Mouse (Mus musculus) olfactory bulb, adult 2 months (tissue): ENCODE results near the gene Scaf11. TPM values are rescaled to one million over a fixed set of nuclear protein-coding genes. Genes with fewer than 3 reads are reported as not detected.

ENCODE experiments used
- H3K27ac ChIP-seq: fragments of 200-500 bp; 2 replicates; pipeline ENCODE4 v1.5.1; 2012; ENCODE audit warnings: low read depth, low read length; ENCODE audit not compliant: insufficient read depth
- H3K4me1 ChIP-seq: fragments of 200-500 bp; 2 replicates; pipeline ENCODE4 v1.6.1; 2012; ENCODE audit warnings: low read length; ENCODE audit not compliant: control insufficient read depth, insufficient read depth
- H3K4me3 ChIP-seq: fragments of 200-500 bp; 2 replicates; pipeline ENCODE4 v1.5.1; 2012; ENCODE audit warnings: mild to moderate bottlenecking, low read depth, low read length, moderate library complexity; ENCODE audit not compliant: insufficient read depth
- CTCF ChIP-seq: fragments of 200-500 bp; IDR thresholded peaks from 2 replicates; pipeline ENCODE4 v1.5.1; 2012; ENCODE audit warnings: low read depth, mild to moderate bottlenecking, low read length, moderate library complexity; ENCODE audit not compliant: insufficient read depth
- POLR2A ChIP-seq: fragments of 200-500 bp; IDR thresholded peaks from 2 replicates; pipeline ENCODE4 v1.6.1; 2012; ENCODE audit warnings: mild to moderate bottlenecking, low read depth, low read length, moderate library complexity; ENCODE audit not compliant: insufficient read depth
- WGBS: fragments of 180-500 bp; shearing (Covaris S2); methylation state at CpG from one replicate; pipeline ENCODE4 v1.1.7; 2018; 5-methylcytosine and 5-hydroxymethylcytosine counted together
- polyA plus RNA-seq: library from polyadenylated mRNA; stranded (reverse); fragments of >200 nt; gene quantifications from 2 replicates; pipeline ENCODE4 v1.2.4, GENCODE M21; 2012; ENCODE audit warnings: low replicate concordance; ENCODE audit not compliant: missing spikeins, insufficient read depth, insufficient read length

Scaf11 gene
- polyA plus RNA-seq, 1 experiment, result not detected

- Histone ChIP-seq H3K27ac (no peak overlapping the region), H3K4me1 (peaks cover 7% of the 10 kb centered on the region), H3K4me3 (no peak overlapping the region)
- WGBS, result 94% methylated on average over 3 of the region's 3 CpGs
- TF ChIP-seq POLR2A (no peak), CTCF (no peak)
Measured at GRCm38 (mm10) chr15:96392878-96393277, 67.8 kb downstream of the Scaf11 start.

GRCm38 (mm10) chr15:96388565-96388964 is 72.1 kb downstream of the Scaf11 start:
- no peak overlapping the region for H3K27ac ChIP-seq
- WGBS, result 38% methylated on average over 1 of the region's 1 CpGs
- H3K4me3 ChIP-seq, result no peak overlapping the region
- H3K4me1 ChIP-seq, result peaks cover 10% of the 10 kb centered on the region
- TF ChIP-seq CTCF (no peak), POLR2A (no peak)

GRCm38 (mm10) chr15:96382223-96382622 is 78.4 kb downstream of the Scaf11 start:
- no peak overlapping the region for H3K4me3 ChIP-seq
- no peak overlapping the region for H3K27ac ChIP-seq
- TF ChIP-seq CTCF (no peak), POLR2A (no peak)
- peaks cover 5% of the 10 kb centered on the region for H3K4me1 ChIP-seq
- WGBS, result 90% methylated on average over 11 of the region's 11 CpGs

- Histone ChIP-seq H3K4me1 (peaks cover 3% of the 10 kb centered on the region; the same call in 1 of the 2 replicates), H3K4me3 (no peak overlapping the region), H3K27ac (no peak overlapping the region)
- no peak for TF ChIP-seq CTCF
- 70% methylated on average over 7 of the region's 7 CpGs for WGBS
Measured at GRCm38 (mm10) chr15:96377701-96378100, 82.9 kb downstream of the Scaf11 start.

- no peak overlapping the region for H3K27ac ChIP-seq
- 65% methylated on average over 5 of the region's 5 CpGs for WGBS
- H3K4me3 ChIP-seq, result no peak overlapping the region
- peaks cover 3% of the 10 kb centered on the region; the same call in 1 of the 2 replicates for H3K4me1 ChIP-seq
- no peak for TF ChIP-seq POLR2A
- no peak for TF ChIP-seq CTCF
Measured at GRCm38 (mm10) chr15:96377263-96377662, 83.4 kb downstream of the Scaf11 start.

GRCm38 (mm10) chr15:96376214-96376613 is 84.4 kb downstream of the Scaf11 start:
- TF ChIP-seq CTCF (no peak), POLR2A (no peak)
- Histone ChIP-seq H3K4me1 (peaks cover 3% of the 10 kb centered on the region; the same call in 1 of the 2 replicates), H3K4me3 (no peak overlapping the region), H3K27ac (no peak overlapping the region)
- 94% methylated on average over 2 of the region's 2 CpGs for WGBS

GRCm38 (mm10) chr15:96373161-96373560 is 87.5 kb downstream of the Scaf11 start:
- WGBS, result 77% methylated on average over 5 of the region's 5 CpGs
- TF ChIP-seq POLR2A, result no peak
- no peak for TF ChIP-seq CTCF
- no peak overlapping the region for H3K4me3 ChIP-seq
- H3K27ac ChIP-seq, result no peak overlapping the region
- peaks cover 3% of the 10 kb centered on the region; the same call in 1 of the 2 replicates for H3K4me1 ChIP-seq

- Histone ChIP-seq H3K4me1 (peaks cover under 1% of the 10 kb centered on the region; the same call in 1 of the 2 replicates), H3K27ac (no peak overlapping the region), H3K4me3 (no peak overlapping the region)
- WGBS, result 89% methylated on average over 6 of the region's 6 CpGs
- TF ChIP-seq POLR2A (no peak), CTCF (no peak)
Measured at GRCm38 (mm10) chr15:96372628-96373027, 88.0 kb downstream of the Scaf11 start.

GRCm38 (mm10) chr15:96371311-96371710 is 89.3 kb downstream of the Scaf11 start:
- Histone ChIP-seq H3K27ac (no peak overlapping the region), H3K4me1 (no peaks in the 10 kb centered on the region), H3K4me3 (no peak overlapping the region)
- TF ChIP-seq CTCF (no peak), POLR2A (no peak)
- 93% methylated on average over 18 of the region's 18 CpGs for WGBS

- H3K4me1 ChIP-seq, result no peaks in the 10 kb centered on the region
- H3K27ac ChIP-seq, result no peak overlapping the region
- TF ChIP-seq CTCF, result no peak
- TF ChIP-seq POLR2A, result no peak
- H3K4me3 ChIP-seq, result no peak overlapping the region
- WGBS, result 80% methylated on average over 11 of the region's 11 CpGs
Measured at GRCm38 (mm10) chr15:96366176-96366963, 94.3 kb downstream of the Scaf11 start.
